Comparison of ENCODE assay signal across 32 mouse cellular contexts in genomic region chr10:67569539-67569938, GRCm38 (mm10). TPM values are rescaled to one million over a fixed set of nuclear protein-coding genes. Genes with fewer than 3 reads are reported as not detected.
"Had no signal": no experiment of that assay in that cellular context is flagged by ENCODE, and none has a peak within 500 bp of the region (broad histone marks: within the 10 kb centered on the region; RNA-seq: fewer than 3 reads in every experiment).

No protein-coding gene starts in this region.

- H3K9me3 ChIP-seq: limb, embryonic 10.5 days; limb, embryonic 12.5 days; limb, embryonic 13.5 days; limb, embryonic 15.5 days; liver, embryonic 12.5 days; liver, embryonic 13.5 days; liver, embryonic 15.5 days; lung, embryonic 15.5 days; megakaryocyte, embryonic 14.5 days; midbrain, embryonic 10.5 days; midbrain, embryonic 12.5 days; midbrain, embryonic 13.5 days; midbrain, embryonic 15.5 days had no signal

- DNase-seq: left cerebral cortex, postnatal 4 days; liver; liver, embryonic 13.5 days; liver, postnatal 0 days; lung, adult 18-20 months; lung, adult 2 months; lung, embryonic 14.5 days; lung, postnatal 10 days; lung, postnatal 14 days; lung, postnatal 36 days; lung, postnatal 4 days; midbrain, embryonic 14.5 days had no signal

- H3K27me3 ChIP-seq: limb, embryonic 12.5 days; limb, embryonic 13.5 days; limb, embryonic 15.5 days; liver, embryonic 12.5 days; liver, embryonic 13.5 days; liver, embryonic 15.5 days; lung, embryonic 15.5 days; midbrain, embryonic 15.5 days had no signal

- H3K4me1 ChIP-seq: liver, embryonic 12.5 days; liver, embryonic 13.5 days; liver, embryonic 15.5 days; lung, embryonic 15.5 days; midbrain, embryonic 10.5 days had no signal

- H3K4me2 ChIP-seq: limb, embryonic 12.5 days; limb, embryonic 13.5 days; limb, embryonic 15.5 days; liver, embryonic 11.5 days; liver, embryonic 12.5 days; liver, embryonic 13.5 days; liver, embryonic 15.5 days; lung, embryonic 14.5 days; lung, embryonic 15.5 days; midbrain, embryonic 11.5 days; midbrain, embryonic 12.5 days; midbrain, embryonic 13.5 days; midbrain, embryonic 15.5 days had no signal

- H3K9ac ChIP-seq: limb, embryonic 12.5 days; limb, embryonic 13.5 days; limb, embryonic 15.5 days; liver, embryonic 12.5 days; liver, embryonic 13.5 days; liver, embryonic 14.5 days; liver, embryonic 15.5 days; liver, postnatal 0 days; lung, embryonic 14.5 days; lung, embryonic 15.5 days; midbrain, embryonic 12.5 days; midbrain, embryonic 13.5 days; midbrain, embryonic 15.5 days had no signal

- H3K27ac ChIP-seq: left cerebral cortex, adult 2 months; limb, embryonic 10.5 days; limb, embryonic 12.5 days; limb, embryonic 13.5 days; limb, embryonic 15.5 days; liver, embryonic 12.5 days; liver, embryonic 13.5 days; liver, embryonic 14.5 days; liver, embryonic 15.5 days; lung, embryonic 15.5 days; macrophage; midbrain, embryonic 10.5 days; midbrain, embryonic 12.5 days; midbrain, embryonic 13.5 days; midbrain, embryonic 15.5 days had no signal

- H3K4me3 ChIP-seq: left cerebral cortex, adult 2 months; limb, embryonic 10.5 days; limb, embryonic 12.5 days; limb, embryonic 13.5 days; limb, embryonic 15.5 days; liver, embryonic 12.5 days; liver, embryonic 13.5 days; liver, embryonic 15.5 days; lung, embryonic 15.5 days; megakaryocyte, embryonic 14.5 days; midbrain, embryonic 10.5 days; midbrain, embryonic 12.5 days; midbrain, embryonic 13.5 days; midbrain, embryonic 15.5 days; myocyte had no signal

- ATAC-seq: liver, embryonic 12.5 days; liver, postnatal 0 days; lung, postnatal 0 days; midbrain, embryonic 13.5 days; midbrain, embryonic 15.5 days; midbrain, embryonic 16.5 days had no signal

- H3K36me3 ChIP-seq: limb, embryonic 10.5 days; limb, embryonic 12.5 days; limb, embryonic 13.5 days; limb, embryonic 15.5 days; liver, embryonic 12.5 days; liver, embryonic 13.5 days; liver, embryonic 15.5 days; lung, embryonic 15.5 days; midbrain, embryonic 10.5 days; midbrain, embryonic 12.5 days; midbrain, embryonic 13.5 days; midbrain, embryonic 15.5 days had no signal

RNA-seq across cellular contexts. Expression of gene Egr2, which starts 34.3 kb away (rescaled TPM):
- polyA plus RNA-seq: midbrain, embryonic 11.5 days had no signal
